Mouse (Mus musculus): ENCODE results near the gene Figla. TPM values are rescaled to one million over a fixed set of nuclear protein-coding genes. Genes with fewer than 3 reads are reported as not detected.

Gene Figla
- polyA plus RNA-seq (2014; fragmentation: Illumina TruSeq; extraction: RNeasy Lipid Tissue Mini Kit (QIAGEN cat#74804); ENCODE audit: low read depth, low replicate concordance), result 1.4 TPM

GRCm38 (mm10) chr6:86015871-86016270, at the start of gene Figla:
Figla (plus strand) TSS chr6:86016171.

GRCm38 (mm10) chr6:86028601-86029322, 12.8 kb downstream of the Figla start, which contains the start of gene Add2:
Add2 (plus strand) TSS chr6:86028681.

Other genes starting within 250 kb of the Figla start
- 0.17 TPM for gene Nat8f6, start 195.2 kb upstream of the Figla start, polyA plus RNA-seq (2014; fragmentation: Illumina TruSeq; extraction: RNeasy Lipid Tissue Mini Kit (QIAGEN cat#74804); ENCODE audit: low read depth, low replicate concordance)
- 3.1 TPM for gene Nat8f5, start 195.2 kb upstream of the Figla start, polyA plus RNA-seq (2014; fragmentation: Illumina TruSeq; extraction: RNeasy Lipid Tissue Mini Kit (QIAGEN cat#74804); ENCODE audit: low read depth, low replicate concordance)
- gene Nat8, start 184.1 kb upstream of the Figla start, polyA plus RNA-seq (2014; fragmentation: Illumina TruSeq; extraction: RNeasy Lipid Tissue Mini Kit (QIAGEN cat#74804); ENCODE audit: low read depth, low replicate concordance), result 1.7 TPM
- 0.52 TPM for gene Nat8f2, start 147.0 kb upstream of the Figla start, polyA plus RNA-seq (2014; fragmentation: Illumina TruSeq; extraction: RNeasy Lipid Tissue Mini Kit (QIAGEN cat#74804); ENCODE audit: low read depth, low replicate concordance)
- gene Nat8f4, start 111.3 kb upstream of the Figla start, polyA plus RNA-seq (2014; fragmentation: Illumina TruSeq; extraction: RNeasy Lipid Tissue Mini Kit (QIAGEN cat#74804); ENCODE audit: low read depth, low replicate concordance), result 42.3 TPM
- gene Tprkb, start 104.3 kb upstream of the Figla start, polyA plus RNA-seq (2014; fragmentation: Illumina TruSeq; extraction: RNeasy Lipid Tissue Mini Kit (QIAGEN cat#74804); ENCODE audit: low read depth, low replicate concordance), result 27.9 TPM
- 1.4 TPM for gene Nat8f1, start 100.5 kb upstream of the Figla start, polyA plus RNA-seq (2014; fragmentation: Illumina TruSeq; extraction: RNeasy Lipid Tissue Mini Kit (QIAGEN cat#74804); ENCODE audit: low read depth, low replicate concordance)
- 87.9 TPM for gene Dusp11, start 54.5 kb upstream of the Figla start, polyA plus RNA-seq (2014; fragmentation: Illumina TruSeq; extraction: RNeasy Lipid Tissue Mini Kit (QIAGEN cat#74804); ENCODE audit: low read depth, low replicate concordance)
- 0.38 TPM for gene Add2, start 12.5 kb downstream of the Figla start, polyA plus RNA-seq (2014; fragmentation: Illumina TruSeq; extraction: RNeasy Lipid Tissue Mini Kit (QIAGEN cat#74804); ENCODE audit: low read depth, low replicate concordance)
- gene Tgfa, start 179.1 kb downstream of the Figla start, polyA plus RNA-seq (2014; fragmentation: Illumina TruSeq; extraction: RNeasy Lipid Tissue Mini Kit (QIAGEN cat#74804); ENCODE audit: low read depth, low replicate concordance), result 1.7 TPM